Mouse (Mus musculus) layer of hippocampus, postnatal 10 days (tissue): ENCODE measurements around the gene Spatc1l. TPM values are rescaled to one million over a fixed set of nuclear protein-coding genes. Genes with fewer than 3 reads are reported as not detected.
A peak's percentile ranks its signal among the peaks of the same experiment; 100 is the strongest.

Experiments used
- DNase-seq, 2 experiments: peaks; one replicate each; pipeline ENCODE4 v3.0.0; 2021; ENCODE audit warnings: low spot score in 2 of 2
- long read RNA-seq: library from polyadenylated mRNA; stranded (forward); transcript quantifications from one replicate; pipeline ENCODE4 v2.0.0, GENCODE M21; 2023
- total RNA-seq, 2 experiments: library from RNA; stranded (reverse); gene quantifications; 2 replicates each; pipeline ENCODE4 v1.2.3; 2021

Gene Spatc1l
- total RNA-seq, result not detected
- long read RNA-seq, result 0 reads

- no peak for DNase-seq
Observed at GRCm38 (mm10) chr10:76561972-76562371, at the start of gene Spatc1l. Gene Spatc1l (plus strand): TSS chr10:76562272.

- peak; percentile 77 to 80 for DNase-seq
Observed at GRCm38 (mm10) chr10:76512965-76513583, 49.0 kb upstream of the Spatc1l start.

- no peak for DNase-seq
Observed at GRCm38 (mm10) chr10:76530922-76531321, 31.1 kb upstream of the Spatc1l start.

- peak; percentile 96 to 98 for DNase-seq
Observed at GRCm38 (mm10) chr10:76531375-76531774, 30.7 kb upstream of the Spatc1l start, which contains the start of gene Lss. Gene Lss (plus strand): TSS chr10:76531588.

GRCm38 (mm10) chr10:76531828-76532227 lies 30.2 kb upstream of the Spatc1l start:
- DNase-seq, result no peak

GRCm38 (mm10) chr10:76535526-76535925 lies 26.5 kb upstream of the Spatc1l start:
- DNase-seq, result no peak

GRCm38 (mm10) chr10:76537619-76538018 lies 24.5 kb upstream of the Spatc1l start:
- DNase-seq, result no peak

- DNase-seq, result no peak
Observed at GRCm38 (mm10) chr10:76541336-76542085, 20.6 kb upstream of the Spatc1l start.

- DNase-seq, result no peak
Observed at GRCm38 (mm10) chr10:76542636-76543375, 19.3 kb upstream of the Spatc1l start.

GRCm38 (mm10) chr10:76546566-76546965 lies 15.5 kb upstream of the Spatc1l start:
- DNase-seq, result no peak

- DNase-seq, result no peak
Observed at GRCm38 (mm10) chr10:76548218-76548617, 13.9 kb upstream of the Spatc1l start.

- peak; percentile 22 to 26 for DNase-seq
Observed at GRCm38 (mm10) chr10:76550458-76550857, 11.6 kb upstream of the Spatc1l start.

GRCm38 (mm10) chr10:76551556-76551955 lies 10.5 kb upstream of the Spatc1l start:
- DNase-seq, result no peak

- no peak for DNase-seq
Observed at GRCm38 (mm10) chr10:76554061-76554460, 8.0 kb upstream of the Spatc1l start.

GRCm38 (mm10) chr10:76569996-76570685 lies 8.1 kb downstream of the Spatc1l start:
- no peak for DNase-seq

- DNase-seq, result no peak
Observed at GRCm38 (mm10) chr10:76571070-76571469, 9.0 kb downstream of the Spatc1l start.

GRCm38 (mm10) chr10:76572151-76572550 lies 10.1 kb downstream of the Spatc1l start:
- no peak for DNase-seq

GRCm38 (mm10) chr10:76575374-76575773 lies 13.3 kb downstream of the Spatc1l start, which contains the start of gene Ftcd:
Gene Ftcd (plus strand): TSS chr10:76575648.
- DNase-seq, result no peak

GRCm38 (mm10) chr10:76576920-76577319 lies 14.8 kb downstream of the Spatc1l start:
- DNase-seq, result no peak

- DNase-seq, result no peak
Observed at GRCm38 (mm10) chr10:76584138-76584537, 22.1 kb downstream of the Spatc1l start.

GRCm38 (mm10) chr10:76586190-76586589 lies 24.1 kb downstream of the Spatc1l start:
- no peak for DNase-seq
